8 mouse cellular contexts compared by ENCODE assay signal in genomic region chr1:137332108-137332769, GRCm38 (mm10).
A peak's percentile ranks its signal among the peaks of the same experiment; 100 is the strongest.
DNase-seq lines count a peak whose midpoint lies in the region; ATAC-seq lines count a peak whose summit lies in the region.

No protein-coding gene starts in this region.

- H3K27me3 ChIP-seq in hindbrain, embryonic 13.5 days: no peaks in the 10 kb centered on the region
- H3K27me3 ChIP-seq in hindbrain, embryonic 10.5 days (ENCODE audit: insufficient read depth, poor library complexity, severe bottlenecking): no peaks in the 10 kb centered on the region
- no peaks in the 10 kb centered on the region for H3K27me3 ChIP-seq in limb, embryonic 13.5 days
- H3K27me3 ChIP-seq in stomach, embryonic 15.5 days (replicated peaks): no peaks in the 10 kb centered on the region

- no peak overlapping the region for H3K4me2 ChIP-seq in hindbrain, embryonic 13.5 days
- peak overlapping the region; percentile 30 for H3K4me2 ChIP-seq in limb, embryonic 13.5 days (replicated peaks)
- H3K4me2 ChIP-seq in stomach, embryonic 15.5 days: no peak overlapping the region

- ATAC-seq in hindbrain, embryonic 13.5 days (ENCODE audit: low FRiP score): peak; percentile 83
- ATAC-seq in limb, embryonic 13.5 days (ENCODE audit: low FRiP score, low read depth): peak; percentile 91
- peak; percentile 70; the same call in 1 of the 2 replicates for ATAC-seq in stomach, embryonic 15.5 days (ENCODE audit: insufficient read depth, low FRiP score, low read depth)
- no peak for ATAC-seq in erythroblast, adult 5-6 weeks (replicated peaks; ENCODE audit: low FRiP score, poor library complexity, severe bottlenecking)

- no peak overlapping the region for H3K27ac ChIP-seq in hindbrain, embryonic 13.5 days
- no peak overlapping the region for H3K27ac ChIP-seq in hindbrain, embryonic 10.5 days
- H3K27ac ChIP-seq in limb, embryonic 13.5 days: peak overlapping the region; percentile 78
- H3K27ac ChIP-seq in stomach, embryonic 15.5 days: peak overlapping the region; percentile 45

- no peaks in the 10 kb centered on the region for H3K9me3 ChIP-seq in hindbrain, embryonic 13.5 days
- H3K9me3 ChIP-seq in hindbrain, embryonic 10.5 days: no peaks in the 10 kb centered on the region
- no peaks in the 10 kb centered on the region for H3K9me3 ChIP-seq in limb, embryonic 13.5 days
- H3K9me3 ChIP-seq in stomach, embryonic 15.5 days: no peaks in the 10 kb centered on the region

- H3K4me1 ChIP-seq in hindbrain, embryonic 13.5 days (replicated peaks): peaks cover 12% of the 10 kb centered on the region; the same call in 1 of the 2 replicates
- no peaks in the 10 kb centered on the region for H3K4me1 ChIP-seq in hindbrain, embryonic 10.5 days (replicated peaks)
- H3K4me1 ChIP-seq in limb, embryonic 13.5 days: peaks cover 13% of the 10 kb centered on the region
- H3K4me1 ChIP-seq in stomach, embryonic 15.5 days: 0 out of 2 replicates have a peak, but pooled peaks cover 3% of the 10 kb centered on the region

- no peak overlapping the region for H3K9ac ChIP-seq in hindbrain, embryonic 13.5 days
- H3K9ac ChIP-seq in limb, embryonic 13.5 days: no peak overlapping the region
- H3K9ac ChIP-seq in stomach, embryonic 15.5 days: no peak overlapping the region

- H3K36me3 ChIP-seq in hindbrain, embryonic 13.5 days: no peaks in the 10 kb centered on the region
- no peaks in the 10 kb centered on the region for H3K36me3 ChIP-seq in hindbrain, embryonic 10.5 days
- no peaks in the 10 kb centered on the region for H3K36me3 ChIP-seq in limb, embryonic 13.5 days
- no peaks in the 10 kb centered on the region for H3K36me3 ChIP-seq in stomach, embryonic 15.5 days

- 53% methylated on average over 8 of the region's 8 CpGs for WGBS in hindbrain, embryonic 13.5 days
- WGBS in hindbrain, embryonic 10.5 days: 82% methylated on average over 8 of the region's 8 CpGs
- 16% methylated on average over 8 of the region's 8 CpGs for WGBS in limb, embryonic 13.5 days
- WGBS in stomach, embryonic 15.5 days: 38% methylated on average over 8 of the region's 8 CpGs

- H3K4me3 ChIP-seq in hindbrain, embryonic 13.5 days: no peak overlapping the region
- H3K4me3 ChIP-seq in hindbrain, embryonic 10.5 days: no peak overlapping the region
- no peak overlapping the region for H3K4me3 ChIP-seq in limb, embryonic 13.5 days
- H3K4me3 ChIP-seq in stomach, embryonic 15.5 days (replicated peaks): no peak overlapping the region

- DNase-seq in hindbrain, embryonic 10.5 days (ENCODE audit: low spot score): no peak
- peak; percentile 32 for DNase-seq in cerebellum, adult 9-11 months
- peak; percentile 23 to 62 for DNase-seq in frontal cortex, postnatal 36 days (ENCODE audit: low spot score in 2 of 2)
- no peak for DNase-seq in spleen, postnatal 14 days (ENCODE audit: low spot score in 2 of 2)

Comparison
In these comparisons a context has a peak if more than half of its experiments do, and no peak if none do; other contexts are left out.
1. H3K27ac ChIP-seq: peak in limb, embryonic 13.5 days (single experiment) and stomach, embryonic 15.5 days (single experiment); none in hindbrain, embryonic 13.5 days (single experiment) and hindbrain, embryonic 10.5 days (single experiment).
2. DNase-seq: peak in cerebellum, adult 9-11 months (single experiment) and frontal cortex, postnatal 36 days (2 of 2); none in hindbrain, embryonic 10.5 days (single experiment) and spleen, postnatal 14 days (0 of 2).